Mouse (Mus musculus): ENCODE data around the gene Rrp9.

DNA sequence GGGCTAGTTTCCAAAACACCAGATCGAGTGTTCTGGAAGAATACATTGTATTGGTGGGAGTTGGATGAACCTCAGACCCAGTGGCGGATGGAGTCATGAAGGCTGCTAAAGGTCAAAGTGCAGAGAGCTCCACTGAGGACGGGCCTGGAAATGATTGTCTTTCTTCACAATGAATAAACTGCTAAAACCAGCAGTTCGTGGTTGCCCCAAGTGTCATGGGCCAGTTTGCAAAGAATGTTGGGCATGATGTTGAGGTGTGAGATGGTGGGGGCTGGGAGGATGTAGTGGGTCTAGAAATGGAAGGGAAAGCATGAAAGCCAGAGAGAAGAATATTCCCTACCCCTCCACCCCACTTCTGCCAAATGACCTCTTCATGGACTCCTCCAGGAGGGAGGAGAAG lies 30.9 kb upstream of the Rrp9 start:
- TF ChIP-seq ZC3H11A (IDR thresholded peaks at IDR 0.05; ENCODE audit: borderline replicate concordance, low read depth, low read length) (no peak), ZNF384 (IDR thresholded peaks at IDR 0.05; ENCODE audit: low read depth, low read length) (no peak), MAFK (IDR thresholded peaks at IDR 0.05; ENCODE audit: insufficient read depth, low read depth, low read length) (no peak), CHD2 (IDR thresholded peaks at IDR 0.05; ENCODE audit: low read depth, low read length) (no peak)

All from ES-E14 (cell line).